Mouse (Mus musculus) stomach, embryonic 16.5 days (tissue): ENCODE data around the gene Tspan12. TPM values are rescaled to one million over a fixed set of nuclear protein-coding genes. Genes with fewer than 3 reads are reported as not detected.

ENCODE experiments used
- ATAC-seq: fragments of 200-750 bp; cut with Nextera tagmentation; 2 replicates; pipeline ENCODE4 v1.8.0; 2017; ENCODE audit warnings: moderate number of reproducible peaks, moderate TSS enrichment; ENCODE audit not compliant: insufficient read depth, low FRiP score
- H3K27ac ChIP-seq: fragments of 300-500 bp; sonication (generic); 2 replicates; pipeline ENCODE4 v1.5.1; 2014; ENCODE audit warnings: low read length
- H3K27me3 ChIP-seq: fragments of 300-500 bp; sonication (generic); 2 replicates; pipeline ENCODE4 v1.6.1; 2014; ENCODE audit warnings: low read length, control low read depth, mixed read lengths; ENCODE audit not compliant: control insufficient read depth, insufficient read depth
- H3K36me3 ChIP-seq: fragments of 300-500 bp; sonication (generic); 2 replicates; pipeline ENCODE4 v1.6.1; 2014; ENCODE audit warnings: low read length; ENCODE audit not compliant: control insufficient read depth, insufficient read depth
- H3K4me1 ChIP-seq: fragments of 300-500 bp; sonication (generic); 2 replicates; pipeline ENCODE4 v1.6.1; 2014; ENCODE audit warnings: low read length, control low read depth, mixed read lengths; ENCODE audit not compliant: control insufficient read depth, insufficient read depth
- H3K4me2 ChIP-seq: fragments of 300-500 bp; sonication (generic); 2 replicates; pipeline ENCODE4 v1.6.1; 2014; ENCODE audit warnings: low read depth, low read length, mixed read lengths
- H3K4me3 ChIP-seq: fragments of 300-500 bp; sonication (generic); replicated peaks from 2 replicates; pipeline ENCODE4 v1.5.1; 2014; ENCODE audit warnings: mild to moderate bottlenecking, low read length
- H3K9ac ChIP-seq: fragments of 300-500 bp; sonication (generic); 2 replicates; pipeline ENCODE4 v1.6.1; 2014; ENCODE audit warnings: low read length
- H3K9me3 ChIP-seq: fragments of 300-500 bp; sonication (generic); replicated peaks from 2 replicates; pipeline ENCODE4 v1.6.1; 2016; ENCODE audit warnings: low read length, control low read depth; ENCODE audit not compliant: control insufficient read depth
- WGBS: fragments of 180-500 bp; shearing (Covaris S2); extraction: QIAGEN DNeasy Blood & Tissue Kit; methylation state at CpG from one replicate; pipeline ENCODE4 v1.1.7; 2014; 5-methylcytosine and 5-hydroxymethylcytosine counted together
- polyA plus RNA-seq: library from polyadenylated mRNA; unstranded; fragments of >200 nt; fragmentation: Nextera tagmentation; extraction: Ambion mirVana; gene quantifications from 2 replicates; pipeline ENCODE4 v1.2.1, GENCODE M21; 2015

Gene Tspan12
- polyA plus RNA-seq, 1 experiment from 2014 or later: 70.2 TPM

DNA sequence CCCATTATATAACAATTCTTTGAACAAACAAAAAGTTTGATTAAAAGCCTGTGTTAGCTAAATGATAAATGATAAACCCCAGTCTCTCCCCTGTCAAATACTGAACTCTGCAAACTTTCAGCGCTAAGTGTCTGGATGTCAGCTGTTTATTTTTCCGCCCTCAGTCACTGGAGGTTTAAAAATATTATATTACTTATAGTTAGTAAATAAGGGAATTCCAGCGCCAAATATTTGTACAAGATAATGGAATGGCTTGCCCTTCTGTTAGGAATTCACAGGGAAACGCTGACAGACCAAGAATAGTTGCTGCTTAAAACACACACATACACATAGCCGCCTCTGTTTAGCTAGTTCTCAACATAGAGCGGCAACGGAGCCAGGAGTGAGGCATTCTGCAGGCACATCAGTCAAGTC, 29.6 kb downstream of the Tspan12 start:
- peak; percentile 82 for ATAC-seq
- Histone ChIP-seq H3K4me1 (peaks cover 10% of the 10 kb centered on the region), H3K9ac (no peak overlapping the region), H3K9me3 (no peaks in the 10 kb centered on the region), H3K27me3 (no peaks in the 10 kb centered on the region), H3K36me3 (no peaks in the 10 kb centered on the region), H3K27ac (peak overlapping the region; percentile 61), H3K4me3 (no peak overlapping the region), H3K4me2 (peak overlapping the region; percentile 44)
- 12% methylated on average over 7 of the region's 7 CpGs for WGBS

DNA sequence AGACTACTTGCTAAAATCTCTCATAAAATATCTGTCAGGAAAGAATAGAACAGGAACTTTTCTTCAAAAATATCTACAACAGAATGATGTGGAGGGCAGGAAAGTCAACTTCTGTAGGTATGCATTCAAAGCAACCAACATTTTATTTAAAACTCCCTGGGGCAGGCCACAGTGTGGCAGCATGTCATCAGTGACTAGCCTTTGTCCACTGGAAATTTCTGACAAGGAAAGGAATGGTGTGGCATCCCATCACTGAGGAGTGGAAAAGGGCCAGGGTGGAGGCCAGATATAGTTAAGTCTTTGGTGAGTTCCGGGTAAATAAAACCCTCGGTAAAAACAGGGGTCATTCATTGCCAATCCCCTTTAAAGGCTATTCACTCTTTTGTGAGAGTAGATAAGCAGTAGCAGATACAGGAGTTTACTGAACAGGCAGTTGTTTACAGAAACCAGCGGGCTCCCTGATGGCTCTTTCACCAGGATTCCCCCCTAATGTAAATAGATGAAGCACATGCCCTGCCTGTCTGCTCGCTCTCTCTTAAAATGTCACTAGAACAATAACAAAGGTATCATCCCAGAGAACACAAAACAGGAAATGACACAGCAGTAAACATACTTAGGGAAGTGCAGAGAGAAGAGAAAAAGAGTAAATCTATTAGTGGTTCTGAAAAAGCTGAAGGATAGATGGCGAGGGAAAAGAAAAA, 34.1 kb downstream of the Tspan12 start:
- ATAC-seq: no peak

DNA sequence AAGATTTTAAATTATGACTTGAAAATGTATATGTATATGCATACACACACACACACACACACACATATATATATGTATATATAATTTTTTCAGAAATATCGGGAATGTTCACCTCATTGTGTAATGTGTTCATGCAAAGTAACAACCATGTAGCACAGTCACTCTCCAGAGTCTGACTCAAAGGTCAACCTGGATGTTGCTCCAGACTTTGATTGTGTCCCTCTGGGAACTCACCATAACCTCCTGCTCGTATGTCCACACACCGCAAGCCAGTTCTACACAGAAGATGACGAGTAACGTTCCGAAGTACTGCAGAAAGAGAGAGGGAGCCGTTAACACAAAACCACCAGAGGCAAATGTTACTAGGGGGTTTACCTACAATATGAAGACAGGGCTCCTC, 46.3 kb downstream of the Tspan12 start:
- no peak for ATAC-seq
- Histone ChIP-seq H3K9ac (no peak overlapping the region), H3K27me3 (no peaks in the 10 kb centered on the region), H3K27ac (no peak overlapping the region), H3K4me3 (no peak overlapping the region), H3K4me2 (no peak overlapping the region), H3K4me1 (peaks cover 8% of the 10 kb centered on the region), H3K36me3 (no peaks in the 10 kb centered on the region), H3K9me3 (no peaks in the 10 kb centered on the region)
- 88% methylated on average over 7 of the region's 7 CpGs for WGBS

More for the DNA sequence above, 34.1 kb downstream of the Tspan12 start:
- Histone ChIP-seq H3K9ac (no peak overlapping the region), H3K4me2 (no peak overlapping the region), H3K27ac (no peak overlapping the region), H3K36me3 (no peaks in the 10 kb centered on the region), H3K27me3 (no peaks in the 10 kb centered on the region), H3K4me1 (peaks cover 4% of the 10 kb centered on the region), H3K4me3 (no peak overlapping the region), H3K9me3 (no peaks in the 10 kb centered on the region)
- 28% methylated on average over 5 of the region's 5 CpGs for WGBS

- no peak overlapping the region for H3K4me2 ChIP-seq
- 58% methylated on average over 7 of the region's 7 CpGs for WGBS
- no peaks in the 10 kb centered on the region for H3K9me3 ChIP-seq
- no peak overlapping the region for H3K4me3 ChIP-seq
- H3K36me3 ChIP-seq: no peaks in the 10 kb centered on the region
- peaks cover 8% of the 10 kb centered on the region for H3K4me1 ChIP-seq
- H3K27me3 ChIP-seq: no peaks in the 10 kb centered on the region
- ATAC-seq: no peak
- no peak overlapping the region for H3K9ac ChIP-seq
- H3K27ac ChIP-seq: no peak overlapping the region; the same call in 1 of the 2 replicates
These were observed 47.2 kb downstream of the Tspan12 start for GRCm38 (mm10) chr6:21805013-21805570.

DNA sequence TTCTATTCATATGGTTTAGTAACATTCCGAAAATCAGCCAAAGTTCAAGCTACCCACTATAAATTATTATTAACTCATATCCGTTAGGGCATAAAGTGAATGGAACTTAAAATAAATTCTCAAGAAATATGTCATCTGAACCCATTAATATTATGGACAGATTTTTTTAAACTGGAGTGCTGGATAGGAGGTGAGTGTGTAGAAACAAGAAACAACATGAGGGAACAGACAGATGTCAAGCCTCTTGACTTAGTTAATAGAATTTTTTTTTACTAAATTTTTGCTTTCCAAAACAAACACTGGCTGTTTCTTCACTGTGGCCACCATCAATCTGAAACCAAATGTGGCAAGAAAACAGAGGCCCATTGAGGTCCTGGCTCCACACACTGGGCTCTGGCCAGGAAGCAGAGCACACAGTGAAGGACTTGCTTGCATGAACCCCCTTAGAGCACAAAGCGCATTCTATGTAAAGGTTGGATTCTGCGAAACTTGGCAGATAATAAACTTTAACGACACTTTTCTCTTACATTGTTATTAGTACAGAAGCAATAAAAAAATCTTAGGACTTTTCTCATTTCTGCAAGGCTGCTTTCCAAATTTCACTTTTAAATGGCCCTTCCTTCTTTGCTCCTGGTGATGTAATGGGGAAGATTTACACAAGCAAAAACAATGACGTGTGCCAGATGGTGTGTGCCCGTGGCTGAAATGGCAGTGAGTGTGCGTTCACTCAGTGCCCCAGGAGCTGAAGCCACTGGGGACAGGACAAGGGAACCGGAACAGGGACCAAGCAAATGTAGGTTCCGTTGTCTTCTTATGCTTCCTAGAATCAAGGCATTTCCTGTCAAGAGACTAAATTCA, 48.6 kb downstream of the Tspan12 start:
- WGBS: 55% methylated on average over 10 of the region's 10 CpGs
- no peak overlapping the region; the same call in 1 of the 2 replicates for H3K27ac ChIP-seq
- no peak for ATAC-seq

GRCm38 (mm10) chr6:21798581-21798980, 53.7 kb downstream of the Tspan12 start:
- no peak overlapping the region for H3K9ac ChIP-seq
- no peaks in the 10 kb centered on the region for H3K36me3 ChIP-seq
- H3K4me3 ChIP-seq: no peak overlapping the region
- H3K4me1 ChIP-seq: peaks cover under 1% of the 10 kb centered on the region; the same call in 1 of the 2 replicates
- H3K9me3 ChIP-seq: no peaks in the 10 kb centered on the region
- WGBS: 83% methylated on average over 9 of the region's 9 CpGs
- no peak for ATAC-seq
- H3K27ac ChIP-seq: no peak overlapping the region
- H3K27me3 ChIP-seq: no peaks in the 10 kb centered on the region
- H3K4me2 ChIP-seq: no peak overlapping the region

More for the DNA sequence above, 48.6 kb downstream of the Tspan12 start:
- Histone ChIP-seq H3K4me2 (no peak overlapping the region), H3K36me3 (no peaks in the 10 kb centered on the region), H3K4me3 (no peak overlapping the region), H3K4me1 (peaks cover 8% of the 10 kb centered on the region), H3K27me3 (no peaks in the 10 kb centered on the region), H3K9ac (no peak overlapping the region), H3K9me3 (no peaks in the 10 kb centered on the region)

DNA sequence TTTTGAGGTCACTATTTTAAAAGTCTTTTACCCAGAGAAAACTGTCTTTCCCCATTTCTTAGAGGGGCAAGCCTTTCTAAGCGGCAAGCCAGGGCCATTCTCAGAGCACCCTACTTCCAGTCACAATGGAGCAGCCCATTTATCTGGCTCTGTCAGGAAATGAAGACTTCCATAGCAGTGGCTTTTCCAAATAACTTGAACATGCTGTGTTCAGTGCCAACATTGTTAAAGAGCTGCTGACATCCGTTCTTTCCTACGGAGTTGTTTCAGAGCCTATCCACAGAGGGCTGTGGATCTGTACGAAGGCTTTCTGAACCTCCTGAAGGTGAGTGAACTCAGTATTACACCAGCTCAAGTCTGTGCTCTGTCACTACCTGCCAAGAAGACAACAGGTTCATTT, 55.2 kb downstream of the Tspan12 start:
- no peak overlapping the region for H3K4me2 ChIP-seq
- H3K27me3 ChIP-seq: no peaks in the 10 kb centered on the region
- H3K4me3 ChIP-seq: no peak overlapping the region
- H3K4me1 ChIP-seq: no peaks in the 10 kb centered on the region
- H3K27ac ChIP-seq: no peak overlapping the region
- ATAC-seq: no peak
- 81% methylated on average over 4 of the region's 4 CpGs for WGBS
- H3K36me3 ChIP-seq: no peaks in the 10 kb centered on the region
- H3K9ac ChIP-seq: no peak overlapping the region
- H3K9me3 ChIP-seq: no peaks in the 10 kb centered on the region

DNA sequence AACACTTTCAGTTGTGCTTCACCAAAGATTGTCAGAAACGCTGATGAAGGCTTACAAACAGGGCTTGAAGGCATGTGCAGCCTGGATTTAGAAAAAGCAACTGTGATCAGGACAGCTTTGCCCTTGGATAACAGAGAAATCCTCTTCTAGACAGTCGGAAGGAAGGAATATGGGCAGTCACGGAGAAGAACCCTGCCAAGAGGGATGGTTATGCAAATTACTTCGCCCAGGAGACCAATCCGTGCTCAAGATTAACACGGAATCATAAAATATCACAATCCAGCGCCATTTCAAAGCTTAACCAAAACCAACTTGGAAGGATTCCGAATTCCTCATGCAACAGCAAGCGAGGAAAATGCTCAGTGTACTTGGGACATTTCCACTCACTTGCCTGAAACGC, 55.9 kb downstream of the Tspan12 start:
- Histone ChIP-seq H3K4me1 (no peaks in the 10 kb centered on the region), H3K9ac (no peak overlapping the region), H3K4me2 (no peak overlapping the region), H3K9me3 (no peaks in the 10 kb centered on the region), H3K4me3 (no peak overlapping the region), H3K36me3 (no peaks in the 10 kb centered on the region), H3K27me3 (no peaks in the 10 kb centered on the region), H3K27ac (no peak overlapping the region)
- WGBS: 84% methylated on average over 10 of the region's 10 CpGs
- no peak for ATAC-seq

- no peak for ATAC-seq
- Histone ChIP-seq H3K4me2 (no peak overlapping the region), H3K4me1 (no peaks in the 10 kb centered on the region), H3K9me3 (no peaks in the 10 kb centered on the region), H3K9ac (no peak overlapping the region), H3K4me3 (no peak overlapping the region), H3K36me3 (no peaks in the 10 kb centered on the region), H3K27ac (no peak overlapping the region), H3K27me3 (no peaks in the 10 kb centered on the region)
- WGBS: 74% methylated on average over 5 of the region's 5 CpGs
These were observed 56.9 kb downstream of the Tspan12 start for GRCm38 (mm10) chr6:21795410-21795809.
